Mouse (Mus musculus) heart, embryonic 14.5 days (tissue): Measurements from ENCODE around the gene Tbc1d9b. TPM values are rescaled to one million over a fixed set of nuclear protein-coding genes. Genes with fewer than 3 reads are reported as not detected.

Experiments used
- ATAC-seq: fragments of 200-750 bp; cut with Nextera tagmentation; 2 replicates; pipeline ENCODE4 v1.8.0; 2017; ENCODE audit warnings: low read depth, moderate TSS enrichment; ENCODE audit not compliant: insufficient number of reproducible peaks, insufficient read depth, low FRiP score
- H3K27ac ChIP-seq, 2 experiments: fragments of 200-500 bp in 1 of 2; fragments of 300-500 bp in 1 of 2; sonication (generic) in 1 of 2; replicated peaks in 1 of 2; 2 replicates each; pipeline ENCODE4 v1.5.1; 2012 to 2014; ENCODE audit warnings: low read depth in 2 of 2, low read length in 2 of 2, control low read depth in 1 of 2, mild to moderate bottlenecking in 1 of 2, mixed read lengths in 1 of 2; ENCODE audit not compliant: control insufficient read depth in 1 of 2, insufficient read depth in 1 of 2
- H3K27me3 ChIP-seq: fragments of 300-500 bp; sonication (generic); 2 replicates; pipeline ENCODE4 v1.6.1; 2014; ENCODE audit warnings: mild to moderate bottlenecking, low read length, control low read depth; ENCODE audit not compliant: control insufficient read depth, insufficient read depth
- H3K36me3 ChIP-seq: fragments of 300-500 bp; sonication (generic); 2 replicates; pipeline ENCODE4 v1.6.1; 2014; ENCODE audit warnings: mild to moderate bottlenecking, control low read depth, low read length, mixed read lengths; ENCODE audit not compliant: control insufficient read depth, insufficient read depth
- H3K4me1 ChIP-seq, 2 experiments: fragments of 200-500 bp in 1 of 2; fragments of 300-500 bp in 1 of 2; sonication (generic) in 1 of 2; 2 replicates each; pipeline ENCODE4 v1.6.1; 2012 to 2014; ENCODE audit warnings: low read length in 2 of 2, control low read depth in 1 of 2, mixed read lengths in 1 of 2; ENCODE audit not compliant: control insufficient read depth in 2 of 2, insufficient read depth in 2 of 2
- H3K4me2 ChIP-seq: fragments of 300-500 bp; sonication (generic); 2 replicates; pipeline ENCODE4 v1.6.1; 2014; ENCODE audit warnings: mild to moderate bottlenecking, low read length
- H3K4me3 ChIP-seq, 2 experiments: fragments of 200-500 bp in 1 of 2; fragments of 300-500 bp in 1 of 2; sonication (generic) in 1 of 2; 2 replicates each; pipeline ENCODE4 v1.5.1; 2012 to 2014; ENCODE audit warnings: low read length in 2 of 2, mild to moderate bottlenecking in 2 of 2, control low read depth in 1 of 2, low read depth in 1 of 2, moderate library complexity in 1 of 2; ENCODE audit not compliant: control insufficient read depth in 1 of 2, insufficient read depth in 1 of 2
- H3K9ac ChIP-seq: fragments of 300-500 bp; sonication (generic); 2 replicates; pipeline ENCODE4 v1.6.1; 2014; ENCODE audit warnings: mild to moderate bottlenecking, low read length
- H3K9me3 ChIP-seq: fragments of 300-500 bp; sonication (generic); 2 replicates; pipeline ENCODE4 v1.6.1; 2016; ENCODE audit warnings: low read length, control low read depth; ENCODE audit not compliant: control insufficient read depth
- WGBS: fragments of 180-500 bp; shearing (Covaris S2); extraction: QIAGEN DNeasy Blood & Tissue Kit; methylation state at CpG from one replicate; pipeline ENCODE4 v1.1.7; 2014; 5-methylcytosine and 5-hydroxymethylcytosine counted together
- polyA plus RNA-seq: library from polyadenylated mRNA; unstranded; fragments of >200 nt; fragmentation: Nextera tagmentation; extraction: Ambion mirVana; gene quantifications from 2 replicates; pipeline ENCODE4 v1.2.1, GENCODE M21; 2014

Tbc1d9b gene
- polyA plus RNA-seq, 1 experiment from 2014 or later = 28.7 TPM

- Histone ChIP-seq H3K9ac (no peak overlapping the region), H3K27me3 (no peaks in the 10 kb centered on the region), H3K27ac (no peak overlapping the region), H3K4me2 (no peak overlapping the region), H3K4me1 (peaks cover 15 to 25% of the 10 kb centered on the region in 2 experiments), H3K36me3 (no peaks in the 10 kb centered on the region; the same call in 1 of the 2 replicates), H3K9me3 (no peaks in the 10 kb centered on the region), H3K4me3 (no peak overlapping the region)
- WGBS = 68% methylated on average over 2 of the region's 2 CpGs
- no peak for ATAC-seq
These were observed 88.6 kb downstream of the Tbc1d9b start for GRCm38 (mm10) chr11:50219833-50220232.

Other genes starting within 250 kb of the Tbc1d9b start
- gene Rasgef1c, start 229.6 kb upstream of the Tbc1d9b start, polyA plus RNA-seq = 0.28 TPM in 1 of 2 replicates, not detected in the other
- 40.0 and 44.0 TPM in 2 replicates for gene Rnf130, start 106.0 kb upstream of the Tbc1d9b start, polyA plus RNA-seq
- gene Mrnip, start 43.0 kb downstream of the Tbc1d9b start, polyA plus RNA-seq = 10.9 and 13.1 TPM in 2 replicates
- gene Sqstm1, start 79.4 kb downstream of the Tbc1d9b start, polyA plus RNA-seq = 216 and 226 TPM in 2 replicates
- gene Mgat4b, start 79.5 kb downstream of the Tbc1d9b start, polyA plus RNA-seq = 32.9 and 37.6 TPM in 2 replicates
- 1.8 and 1.9 TPM in 2 replicates for gene Ltc4s, start 107.2 kb downstream of the Tbc1d9b start, polyA plus RNA-seq
- gene Maml1, start 160.9 kb downstream of the Tbc1d9b start, polyA plus RNA-seq = 5.2 and 5.6 TPM in 2 replicates
- 197 and 211 TPM in 2 replicates for gene Canx, start 194.3 kb downstream of the Tbc1d9b start, polyA plus RNA-seq
- 0.31 TPM in 1 of 2 replicates, not detected in the other for gene Cby3, start 223.1 kb downstream of the Tbc1d9b start, polyA plus RNA-seq
- gene Hnrnph1, start 245.6 kb downstream of the Tbc1d9b start, polyA plus RNA-seq = 226 and 241 TPM in 2 replicates